ENCODE assay signal across 14 mouse cellular contexts in the genomic region with DNA sequence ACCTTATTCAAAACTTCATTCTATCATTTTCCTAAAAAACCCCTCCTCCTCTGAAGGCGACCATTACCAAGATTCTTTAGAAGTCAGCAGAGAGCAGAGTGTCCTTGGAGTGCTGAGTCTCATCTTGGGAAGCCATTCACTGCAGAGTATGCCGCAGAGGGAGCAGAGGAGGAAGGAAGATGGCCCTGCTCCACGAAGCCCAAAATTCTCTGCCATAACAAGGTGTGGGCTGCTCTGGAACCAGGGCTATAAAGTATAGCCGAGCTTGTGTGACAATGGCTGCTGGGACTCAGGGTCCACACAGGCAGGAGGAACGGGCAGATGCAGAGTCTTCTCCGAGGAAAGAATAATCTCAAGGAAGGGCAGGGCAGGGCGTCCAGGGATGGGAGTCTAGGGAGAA.
"Had no signal": no experiment of that assay in that cellular context is flagged by ENCODE, and none has a peak within 500 bp of the region (broad histone marks: within the 10 kb centered on the region; RNA-seq: fewer than 3 reads in every experiment).

No protein-coding gene starts in this region.

- DNase-seq: kidney, adult 9 months; kidney, postnatal 14 days; kidney, postnatal 4 days; liver; lung, adult 18-20 months; lung, postnatal 14 days; lung, postnatal 4 days; midbrain, embryonic 14.5 days; thymus, adult 18-20 months; thymus, postnatal 36 days had no signal

- H3K4me3 ChIP-seq: limb, embryonic 10.5 days; limb, embryonic 13.5 days; liver, embryonic 12.5 days; liver, embryonic 15.5 days had no signal

- H3K36me3 ChIP-seq: limb, embryonic 10.5 days; limb, embryonic 13.5 days; liver, embryonic 12.5 days; liver, embryonic 15.5 days had no signal

- H3K9ac ChIP-seq: limb, embryonic 13.5 days; liver, embryonic 12.5 days; liver, embryonic 15.5 days had no signal

- ATAC-seq: liver, embryonic 12.5 days had no signal

- H3K27me3 ChIP-seq: limb, embryonic 13.5 days; liver, embryonic 12.5 days had no signal

- H3K27ac ChIP-seq: limb, embryonic 10.5 days; limb, embryonic 13.5 days; liver, embryonic 12.5 days; liver, embryonic 15.5 days had no signal
